Mouse (Mus musculus) kidney, adult 18-20 months (tissue): ENCODE data around the gene Apbb1.

Experiments
- DNase-seq: peaks from one replicate; pipeline ENCODE4 v3.0.0; 2021

The Apbb1 gene

DNA sequence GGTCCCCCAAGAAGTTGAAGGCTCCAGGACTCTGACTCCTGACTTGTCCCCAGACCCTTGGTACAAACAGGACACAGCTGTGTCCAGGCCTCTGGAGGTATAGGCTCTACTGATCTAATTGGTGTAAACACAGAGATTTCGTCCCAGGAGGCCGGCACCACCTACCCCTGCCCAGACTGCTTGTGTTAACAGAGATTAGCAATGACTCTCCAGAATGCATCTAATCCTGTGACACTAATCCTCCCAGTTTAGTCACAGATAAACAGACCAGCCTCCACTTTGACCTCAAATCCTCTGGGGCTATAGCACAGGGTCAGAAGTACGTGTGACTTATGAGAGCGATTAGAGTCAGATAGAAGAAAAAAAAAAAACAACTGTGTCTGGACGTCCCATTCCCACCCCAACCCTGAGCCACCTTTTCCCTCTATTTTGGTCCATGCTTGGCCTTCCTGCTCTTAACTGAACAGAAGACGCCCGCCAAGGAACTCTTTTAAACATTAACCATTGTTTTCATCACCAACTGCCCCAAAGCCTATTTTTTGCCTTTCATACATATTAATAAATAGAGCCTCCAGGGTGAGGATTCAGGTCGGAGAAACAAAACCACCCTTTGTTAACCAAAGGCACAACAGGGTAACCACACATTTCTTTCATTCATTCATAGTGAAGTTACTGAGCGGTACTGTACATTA lies 64.6 kb downstream of the Apbb1 start:
- no peak for DNase-seq

DNA sequence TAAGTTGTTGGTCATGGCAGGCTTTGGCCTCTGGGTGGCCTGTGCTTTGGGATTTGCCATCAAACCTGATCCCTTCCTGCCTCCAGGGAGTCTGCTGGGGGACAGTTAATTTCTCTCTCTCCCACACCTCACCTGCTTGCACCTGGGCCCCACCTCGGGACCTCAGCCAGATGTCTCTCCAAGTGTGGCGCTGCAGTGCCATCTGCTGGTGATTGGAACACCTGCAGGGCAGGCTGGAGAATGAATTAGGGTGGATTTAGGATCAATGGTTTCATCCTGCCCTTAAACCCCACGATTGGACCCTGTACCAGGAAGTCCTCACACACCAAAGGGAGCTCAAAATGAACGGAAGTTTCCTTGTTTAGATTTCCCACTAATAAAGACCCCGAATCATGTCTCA lies 66.3 kb downstream of the Apbb1 start:
- peak; percentile 77 for DNase-seq

DNA sequence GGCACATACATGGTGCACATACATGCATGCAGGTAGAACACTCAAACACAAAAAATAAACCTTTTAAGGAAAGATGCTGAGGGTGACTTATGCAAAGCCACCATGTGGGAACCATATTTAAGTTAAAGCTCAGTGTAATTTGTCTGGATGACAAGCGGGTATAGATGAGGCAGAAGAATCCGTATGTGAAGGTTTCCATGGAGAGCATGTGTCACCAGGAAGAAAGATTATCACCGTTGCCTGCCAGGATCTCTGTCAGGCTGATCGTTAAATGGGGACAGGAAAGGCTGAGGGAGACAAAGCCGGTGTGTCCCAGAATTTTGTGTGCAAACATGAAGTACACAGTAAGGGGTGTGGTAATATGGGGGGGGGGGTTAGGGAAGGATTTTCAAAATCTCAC lies 66.9 kb downstream of the Apbb1 start:
- DNase-seq = no peak

DNA sequence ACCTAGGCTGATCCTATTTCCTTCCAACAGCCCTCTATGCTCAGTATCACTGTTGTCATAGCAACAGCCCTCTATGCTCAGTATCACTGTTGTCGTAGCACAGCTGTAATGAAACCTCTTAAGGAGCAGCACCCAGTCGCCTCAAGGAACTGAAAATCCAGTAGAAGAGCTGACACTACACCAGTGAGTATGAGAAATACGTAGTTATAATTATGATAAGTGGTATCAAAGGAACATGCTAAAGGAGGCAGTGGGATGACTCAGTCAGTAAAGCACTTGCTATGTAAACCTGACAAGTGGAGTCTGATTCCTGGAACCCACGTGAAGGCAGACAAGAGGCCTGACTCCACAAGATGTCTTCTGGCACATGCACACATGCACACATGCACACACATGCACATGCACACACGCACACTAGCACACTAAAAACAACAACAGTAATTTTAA lies 67.6 kb downstream of the Apbb1 start:
- no peak for DNase-seq

DNA sequence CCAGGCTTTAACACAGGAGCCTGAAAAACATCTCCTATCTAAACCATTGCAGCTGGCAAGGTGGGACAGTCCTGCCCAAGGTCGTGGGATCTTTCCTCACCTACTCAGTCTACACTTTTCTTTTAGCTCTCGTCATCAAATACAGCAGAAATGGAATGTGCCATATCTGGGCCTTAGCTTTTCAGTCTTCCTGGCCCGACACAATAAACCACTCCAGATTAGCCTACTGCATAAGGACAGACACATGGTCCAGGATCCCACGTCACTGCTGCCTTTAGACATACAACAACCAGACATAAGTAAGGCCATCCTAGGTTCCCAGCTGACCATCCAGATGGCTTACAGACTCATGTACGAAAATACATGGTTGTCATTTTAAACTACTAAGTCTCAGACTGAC lies 71.3 kb downstream of the Apbb1 start:
- no peak for DNase-seq
